Mouse (Mus musculus): ENCODE measurements around the gene Mpv17l2. TPM values are rescaled to one million over a fixed set of nuclear protein-coding genes. Genes with fewer than 3 reads are reported as not detected.

The Mpv17l2 gene
- polyA plus RNA-seq, 1 experiment from 2014 or later = 44.9 TPM

- 0 out of 2 replicates have a peak, but pooled peaks cover 3% of the 10 kb centered on the region for H3K27me3 ChIP-seq
- WGBS = 8% methylated on average over 37 of the region's 37 CpGs
- ATAC-seq (ENCODE audit: low FRiP score, low read depth) = peak; percentile 97
- peaks cover 52% of the 10 kb centered on the region for H3K4me1 ChIP-seq (replicated peaks)
- peak within 1 kb of the TSS; percentile 97 for H3K27ac ChIP-seq (replicated peaks)
- H3K9ac ChIP-seq = peak within 1 kb of the TSS; percentile 97
- peak within 1 kb of the TSS; percentile 79 for H3K4me2 ChIP-seq
- peaks cover 17% of the 10 kb centered on the region for H3K36me3 ChIP-seq
- H3K4me3 ChIP-seq = peak within 1 kb of the TSS; percentile 84
- no peaks in the 10 kb centered on the region for H3K9me3 ChIP-seq
Observed at GRCm38 (mm10) chr8:70754043-70754870, 6.5 kb downstream of the Mpv17l2 start, which contains the start of gene Rab3a. Gene Rab3a, plus strand, starts transcription at chr8:70754679.

GRCm38 (mm10) chr8:70753151-70753550 is 7.6 kb downstream of the Mpv17l2 start:
- H3K9ac ChIP-seq = no peak overlapping the region
- peak overlapping the region; percentile 82; the same call in 1 of the 2 replicates for H3K27ac ChIP-seq (replicated peaks)
- 30% methylated on average over 21 of the region's 21 CpGs for WGBS

GRCm38 (mm10) chr8:70752000-70752764 is 8.6 kb downstream of the Mpv17l2 start:
- no peak overlapping the region for H3K4me2 ChIP-seq
- 0 out of 2 replicates have a peak, but pooled peaks cover 13% of the 10 kb centered on the region for H3K27me3 ChIP-seq
- ATAC-seq (ENCODE audit: low FRiP score, low read depth) = no peak
- H3K4me1 ChIP-seq (replicated peaks) = peaks cover 31% of the 10 kb centered on the region
- peaks cover 12% of the 10 kb centered on the region for H3K36me3 ChIP-seq
- no peak overlapping the region for H3K9ac ChIP-seq
- 44% methylated on average over 11 of the region's 11 CpGs for WGBS
- H3K9me3 ChIP-seq = no peaks in the 10 kb centered on the region
- no peak overlapping the region for H3K27ac ChIP-seq (replicated peaks)
- H3K4me3 ChIP-seq = no peak overlapping the region

More at GRCm38 (mm10) chr8:70753151-70753550, 7.6 kb downstream of the Mpv17l2 start:
- Histone ChIP-seq H3K4me1 (replicated peaks) (peaks cover 41% of the 10 kb centered on the region), H3K27me3 (0 out of 2 replicates have a peak, but pooled peaks cover 9% of the 10 kb centered on the region), H3K4me2 (peak overlapping the region; percentile 18; the same call in 1 of the 2 replicates), H3K36me3 (peaks cover 17% of the 10 kb centered on the region), H3K9me3 (no peaks in the 10 kb centered on the region), H3K4me3 (no peak overlapping the region)
- no peak for ATAC-seq (ENCODE audit: low FRiP score, low read depth)

- Histone ChIP-seq H3K9ac (no peak overlapping the region), H3K27me3 (peaks cover 29% of the 10 kb centered on the region), H3K36me3 (no peaks in the 10 kb centered on the region), H3K4me2 (no peak overlapping the region), H3K4me1 (replicated peaks) (peaks cover 12% of the 10 kb centered on the region; the same call in 1 of the 2 replicates), H3K9me3 (no peaks in the 10 kb centered on the region), H3K27ac (replicated peaks) (no peak overlapping the region), H3K4me3 (no peak overlapping the region)
- 85% methylated on average over 13 of the region's 13 CpGs for WGBS
- ATAC-seq (ENCODE audit: low FRiP score, low read depth) = no peak
Observed at GRCm38 (mm10) chr8:70750128-70750680, 10.5 kb downstream of the Mpv17l2 start.

- H3K27me3 ChIP-seq = peaks cover 37% of the 10 kb centered on the region
- WGBS = 82% methylated on average over 19 of the region's 19 CpGs
- H3K4me2 ChIP-seq = no peak overlapping the region
Observed at GRCm38 (mm10) chr8:70749097-70749674, 11.6 kb downstream of the Mpv17l2 start.

GRCm38 (mm10) chr8:70748246-70749096 is 12.3 kb downstream of the Mpv17l2 start:
- WGBS = 91% methylated on average over 23 of the region's 23 CpGs
- Histone ChIP-seq H3K4me3 (no peak overlapping the region), H3K9ac (no peak overlapping the region), H3K4me2 (no peak overlapping the region), H3K4me1 (replicated peaks) (peaks cover 13% of the 10 kb centered on the region), H3K36me3 (no peaks in the 10 kb centered on the region), H3K27me3 (peaks cover 44% of the 10 kb centered on the region), H3K9me3 (no peaks in the 10 kb centered on the region), H3K27ac (replicated peaks) (no peak overlapping the region)
- ATAC-seq (ENCODE audit: low FRiP score, low read depth) = no peak

More at GRCm38 (mm10) chr8:70749097-70749674, 11.6 kb downstream of the Mpv17l2 start:
- no peaks in the 10 kb centered on the region for H3K9me3 ChIP-seq
- H3K4me1 ChIP-seq (replicated peaks) = peaks cover 11% of the 10 kb centered on the region
- H3K9ac ChIP-seq = no peak overlapping the region
- H3K27ac ChIP-seq (replicated peaks) = no peak overlapping the region
- no peaks in the 10 kb centered on the region for H3K36me3 ChIP-seq
- ATAC-seq (ENCODE audit: low FRiP score, low read depth) = no peak
- H3K4me3 ChIP-seq = no peak overlapping the region

- 83% methylated on average over 18 of the region's 18 CpGs for WGBS
- no peaks in the 10 kb centered on the region for H3K9me3 ChIP-seq
- peaks cover 56% of the 10 kb centered on the region for H3K27me3 ChIP-seq
- H3K4me2 ChIP-seq = no peak overlapping the region
- no peak overlapping the region for H3K4me3 ChIP-seq
- H3K27ac ChIP-seq (replicated peaks) = no peak overlapping the region
- peaks cover 17% of the 10 kb centered on the region for H3K4me1 ChIP-seq (replicated peaks)
- H3K36me3 ChIP-seq = no peaks in the 10 kb centered on the region
- no peak overlapping the region for H3K9ac ChIP-seq
- ATAC-seq (ENCODE audit: low FRiP score, low read depth) = no peak
Observed at GRCm38 (mm10) chr8:70747211-70747890, 13.4 kb downstream of the Mpv17l2 start.

- Histone ChIP-seq H3K4me3 (no peak overlapping the region), H3K36me3 (no peaks in the 10 kb centered on the region), H3K9me3 (no peaks in the 10 kb centered on the region), H3K4me1 (replicated peaks) (peaks cover 17% of the 10 kb centered on the region), H3K27me3 (peaks cover 62% of the 10 kb centered on the region), H3K4me2 (no peak overlapping the region), H3K9ac (no peak overlapping the region), H3K27ac (replicated peaks) (no peak overlapping the region)
- ATAC-seq (ENCODE audit: low FRiP score, low read depth) = no peak
- WGBS = 73% methylated on average over 9 of the region's 9 CpGs
Observed at GRCm38 (mm10) chr8:70746676-70747075, 14.1 kb downstream of the Mpv17l2 start.

GRCm38 (mm10) chr8:70745691-70746220 is 15.0 kb downstream of the Mpv17l2 start:
- Histone ChIP-seq H3K4me1 (replicated peaks) (peaks cover 17% of the 10 kb centered on the region), H3K27ac (replicated peaks) (no peak overlapping the region), H3K36me3 (no peaks in the 10 kb centered on the region), H3K9ac (no peak overlapping the region), H3K4me2 (no peak overlapping the region), H3K9me3 (no peaks in the 10 kb centered on the region), H3K27me3 (peaks cover 63% of the 10 kb centered on the region), H3K4me3 (no peak overlapping the region)
- ATAC-seq (ENCODE audit: low FRiP score, low read depth) = no peak
- WGBS = 57% methylated on average over 19 of the region's 19 CpGs

GRCm38 (mm10) chr8:70744806-70745205 is 15.9 kb downstream of the Mpv17l2 start:
- no peaks in the 10 kb centered on the region for H3K36me3 ChIP-seq
- H3K9me3 ChIP-seq = no peaks in the 10 kb centered on the region
- peaks cover 17% of the 10 kb centered on the region for H3K4me1 ChIP-seq (replicated peaks)
- WGBS = 52% methylated on average over 11 of the region's 11 CpGs
- no peak overlapping the region for H3K27ac ChIP-seq (replicated peaks)
- ATAC-seq (ENCODE audit: low FRiP score, low read depth) = no peak
- H3K27me3 ChIP-seq = peaks cover 63% of the 10 kb centered on the region
- peak overlapping the region; percentile 61; the same call in 1 of the 2 replicates for H3K4me2 ChIP-seq
- no peak overlapping the region for H3K9ac ChIP-seq
- no peak overlapping the region for H3K4me3 ChIP-seq
